Mouse (Mus musculus): ENCODE measurements at regions not wholly inside any gene's neighbourhood (a gene's known extent, or its start where the extent isn't known, plus 50 kb on each side); places are given as distances from the start of the nearest gene placed in this dataset.

GRCm38 (mm10) chr3:133599731-133600130 lies 54.8 kb upstream of the Tet2 start:
- DNase-seq (ENCODE audit: extremely low spot score in 1 of 2, low spot score in 2 of 2), result no peak
- intact Hi-C loops (cut with DNase I), result no loop called here

DNA sequence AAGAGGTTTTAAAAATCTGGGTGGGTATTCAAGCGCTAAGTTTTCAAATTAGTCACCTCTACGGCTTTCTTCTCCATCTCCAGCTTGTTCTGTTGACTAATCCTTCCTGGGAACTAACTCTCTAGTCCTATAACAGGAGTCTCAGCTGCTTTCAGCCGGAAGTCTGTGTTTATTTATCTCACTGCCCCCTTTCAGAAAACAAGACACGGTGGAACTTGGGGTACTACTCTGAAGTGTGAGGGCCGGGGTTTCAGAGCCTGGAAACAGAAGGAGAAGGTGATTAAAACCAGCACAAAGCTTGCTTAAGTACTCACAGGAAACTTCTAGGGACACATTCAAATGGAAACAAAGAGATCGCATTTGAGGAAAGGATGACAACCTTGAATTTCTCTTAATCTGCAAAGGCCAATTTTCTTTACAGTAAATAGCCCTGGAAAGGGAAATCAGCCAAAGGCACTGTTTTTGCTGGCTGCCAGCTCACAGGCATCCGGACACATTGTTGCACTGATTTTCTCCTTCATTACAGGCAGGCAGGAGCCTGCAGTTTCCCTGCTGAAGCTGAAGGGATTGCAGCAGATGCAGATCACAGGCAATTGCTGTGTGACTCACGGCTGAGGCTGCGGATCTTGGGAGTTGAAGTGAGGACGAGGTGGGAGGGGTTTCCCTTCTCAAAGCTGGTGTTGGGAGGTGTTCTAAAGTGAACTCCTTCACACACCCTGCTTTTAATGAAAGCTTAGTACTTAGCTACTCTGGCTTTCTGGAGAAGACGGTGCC lies 55.7 kb upstream of the Tet2 start:
- intact Hi-C loops (cut with DNase I), result no loop called here
- DNase-seq (ENCODE audit: extremely low spot score in 1 of 2, low spot score in 2 of 2), result peak; percentile 62 to 76

- no peak for DNase-seq (ENCODE audit: extremely low spot score in 1 of 2, low spot score in 2 of 2)
- intact Hi-C loops (cut with DNase I), result no loop called here
These were observed 60.5 kb upstream of the Tet2 start for GRCm38 (mm10) chr3:133605460-133605859.

DNA sequence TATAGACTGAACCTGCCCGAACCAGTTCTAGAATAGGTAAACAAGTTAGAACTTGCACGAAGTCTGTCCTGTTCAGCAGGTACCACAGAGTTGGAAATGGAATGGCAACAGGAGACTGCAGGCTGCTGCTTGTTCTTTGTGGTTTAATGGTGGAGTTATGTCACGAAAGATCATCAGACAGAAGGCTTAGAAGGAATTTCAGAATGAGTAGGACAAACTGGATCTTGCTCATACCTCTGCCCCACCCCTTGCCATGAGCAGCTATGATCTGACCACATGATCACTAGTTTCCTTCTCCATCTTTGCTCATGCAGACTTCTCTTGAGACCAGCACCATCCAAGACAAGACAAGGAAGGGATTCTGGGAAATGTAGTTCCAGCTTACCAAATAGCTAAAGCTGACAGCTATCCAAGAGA lies 63.9 kb upstream of the Tet2 start:
- intact Hi-C loops (cut with DNase I), result no loop called here
- DNase-seq (ENCODE audit: extremely low spot score in 1 of 2, low spot score in 2 of 2), result no peak

- DNase-seq (ENCODE audit: extremely low spot score in 1 of 2, low spot score in 2 of 2), result no peak
- intact Hi-C loops (cut with DNase I), result no loop called here
These were observed 69.1 kb upstream of the Tet2 start for GRCm38 (mm10) chr3:133613836-133614711.

DNA sequence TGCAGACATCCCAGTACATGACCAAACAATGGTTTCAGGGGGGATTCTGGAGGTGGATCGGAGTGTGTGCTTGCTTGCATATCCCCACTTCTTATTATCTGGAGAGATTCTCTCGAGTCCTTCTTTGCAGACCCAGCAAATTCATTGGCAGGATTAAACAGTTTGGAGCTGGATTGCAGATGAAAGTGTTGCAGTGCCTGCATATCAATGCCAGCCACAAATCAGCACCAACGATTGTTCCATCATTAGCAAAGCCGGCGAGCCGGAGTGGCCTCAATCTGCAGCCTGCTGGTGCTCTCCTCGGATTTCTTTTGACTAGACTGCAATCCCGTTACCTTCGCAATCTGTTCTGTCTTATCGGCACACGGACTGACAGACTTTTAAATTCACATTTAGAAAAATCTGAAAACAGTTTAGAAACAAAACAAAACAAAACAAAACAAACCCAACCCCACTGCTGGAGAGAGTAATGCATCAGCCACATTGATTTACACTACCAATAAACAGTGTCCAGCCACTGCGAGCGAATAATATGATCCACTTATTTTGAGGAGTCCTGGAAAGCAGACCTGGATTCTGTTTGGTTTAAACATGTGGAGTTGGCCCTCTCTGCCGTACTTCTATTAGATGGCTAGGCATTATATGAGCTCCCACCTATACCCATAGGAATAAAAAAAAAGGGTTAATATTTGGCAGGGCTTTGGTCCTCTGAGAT lies 69.9 kb upstream of the Tet2 start:
- DNase-seq (ENCODE audit: extremely low spot score in 1 of 2, low spot score in 2 of 2), result peak; percentile 9 to 28
- intact Hi-C loops (cut with DNase I), result no loop called here

- DNase-seq (ENCODE audit: extremely low spot score in 1 of 2, low spot score in 2 of 2), result no peak
- intact Hi-C loops (cut with DNase I), result no loop called here
These were observed 72.1 kb upstream of the Tet2 start for GRCm38 (mm10) chr3:133617036-133617435.

GRCm38 (mm10) chr3:133618491-133618890 lies 73.6 kb upstream of the Tet2 start:
- intact Hi-C loops (cut with DNase I), result no loop called here

DNA sequence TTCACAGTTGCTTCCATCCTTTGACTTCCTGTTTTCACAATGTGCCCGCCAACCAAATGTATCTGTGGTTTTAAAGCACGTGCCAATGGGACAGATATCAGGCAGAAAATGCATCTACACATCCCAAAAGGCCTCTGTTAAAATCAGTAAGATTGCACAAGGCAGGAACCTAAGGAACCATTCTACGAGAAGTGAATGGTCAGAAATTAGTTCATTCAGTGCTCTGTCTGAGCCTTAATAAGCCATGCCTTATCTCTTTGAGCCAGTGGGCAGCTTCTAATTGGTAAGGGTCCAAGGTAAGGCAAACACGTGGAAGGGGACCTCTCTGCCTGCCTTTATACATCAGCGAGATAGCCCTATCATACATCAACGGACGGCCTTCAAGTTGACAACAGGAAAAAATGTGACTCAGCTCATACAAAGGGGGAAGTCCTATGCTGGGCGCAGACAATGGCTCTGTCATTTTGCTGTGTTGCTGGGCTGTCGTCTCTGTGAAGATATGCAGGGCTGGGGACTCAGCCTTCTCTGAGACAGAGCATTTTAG lies 78.3 kb upstream of the Tet2 start:
- DNase-seq (ENCODE audit: extremely low spot score in 1 of 2, low spot score in 2 of 2), result no peak
- intact Hi-C loops (cut with DNase I), result no loop called here

More at GRCm38 (mm10) chr3:133618491-133618890, 73.6 kb upstream of the Tet2 start:
- DNase-seq (ENCODE audit: extremely low spot score in 1 of 2, low spot score in 2 of 2), result no peak

DNA sequence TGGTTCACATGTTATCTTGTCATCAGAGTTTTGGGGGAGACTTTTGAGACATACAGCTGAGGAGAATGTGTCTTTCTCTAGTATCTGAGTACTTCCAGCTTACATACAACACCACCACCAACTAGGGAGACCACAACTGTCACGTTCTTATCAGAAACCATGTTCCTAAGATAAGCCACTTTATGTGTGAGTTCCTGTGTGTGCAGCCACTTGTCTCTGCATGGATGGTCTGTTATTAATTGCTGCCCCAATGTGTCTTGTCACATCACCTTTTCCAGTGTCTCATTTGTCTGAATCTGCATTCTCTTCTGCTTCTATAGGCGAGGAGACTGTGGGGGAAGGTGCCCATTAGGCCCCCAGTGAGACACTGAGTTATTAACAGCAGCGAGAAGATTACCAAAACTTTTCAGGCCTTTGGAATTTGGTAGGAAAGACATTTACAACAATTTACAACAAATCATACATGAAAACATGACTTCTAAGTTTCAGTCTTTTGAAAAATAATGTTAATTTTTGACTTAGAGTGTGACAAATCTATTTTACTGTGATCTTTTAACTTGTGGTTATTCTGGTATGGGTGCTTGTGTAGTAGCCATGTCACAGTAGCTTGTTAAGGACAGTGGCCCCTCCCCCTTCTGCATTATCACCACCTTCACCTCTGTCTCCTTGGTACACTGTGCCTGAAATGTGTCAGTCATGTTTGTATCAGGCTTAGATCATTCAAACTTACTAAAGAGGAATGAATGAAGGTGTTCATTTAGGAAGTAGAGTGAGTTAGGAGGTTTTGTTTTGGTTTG lies 79.3 kb upstream of the Tet2 start:
- intact Hi-C loops (cut with DNase I), result no loop called here
- no peak for DNase-seq (ENCODE audit: extremely low spot score in 1 of 2, low spot score in 2 of 2)

GRCm38 (mm10) chr3:133625046-133625445 lies 80.1 kb upstream of the Tet2 start:
- intact Hi-C loops (cut with DNase I), result no loop called here
- DNase-seq (ENCODE audit: extremely low spot score in 1 of 2, low spot score in 2 of 2), result no peak

DNA sequence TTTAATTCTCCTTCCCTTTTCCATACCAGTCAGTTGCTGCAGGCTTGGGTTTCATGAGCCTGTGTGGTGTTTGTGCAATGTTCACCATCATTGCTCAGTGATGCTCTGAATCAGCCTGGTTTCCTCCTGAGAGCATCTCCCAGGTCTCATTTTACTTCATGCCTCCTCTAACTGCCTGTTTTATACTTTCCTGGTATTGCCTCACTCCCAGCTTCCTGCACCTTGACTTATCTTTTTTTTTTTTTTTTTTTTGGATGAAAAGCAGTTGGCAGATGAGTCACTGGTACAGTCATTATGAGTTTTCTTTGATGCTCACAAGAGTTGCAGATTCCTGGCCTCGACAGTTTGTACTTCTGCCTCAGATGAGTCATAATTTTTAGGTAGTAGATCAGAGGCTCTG lies 81.5 kb upstream of the Tet2 start:
- DNase-seq (ENCODE audit: extremely low spot score in 1 of 2, low spot score in 2 of 2), result no peak
- intact Hi-C loops (cut with DNase I), result no loop called here

DNA sequence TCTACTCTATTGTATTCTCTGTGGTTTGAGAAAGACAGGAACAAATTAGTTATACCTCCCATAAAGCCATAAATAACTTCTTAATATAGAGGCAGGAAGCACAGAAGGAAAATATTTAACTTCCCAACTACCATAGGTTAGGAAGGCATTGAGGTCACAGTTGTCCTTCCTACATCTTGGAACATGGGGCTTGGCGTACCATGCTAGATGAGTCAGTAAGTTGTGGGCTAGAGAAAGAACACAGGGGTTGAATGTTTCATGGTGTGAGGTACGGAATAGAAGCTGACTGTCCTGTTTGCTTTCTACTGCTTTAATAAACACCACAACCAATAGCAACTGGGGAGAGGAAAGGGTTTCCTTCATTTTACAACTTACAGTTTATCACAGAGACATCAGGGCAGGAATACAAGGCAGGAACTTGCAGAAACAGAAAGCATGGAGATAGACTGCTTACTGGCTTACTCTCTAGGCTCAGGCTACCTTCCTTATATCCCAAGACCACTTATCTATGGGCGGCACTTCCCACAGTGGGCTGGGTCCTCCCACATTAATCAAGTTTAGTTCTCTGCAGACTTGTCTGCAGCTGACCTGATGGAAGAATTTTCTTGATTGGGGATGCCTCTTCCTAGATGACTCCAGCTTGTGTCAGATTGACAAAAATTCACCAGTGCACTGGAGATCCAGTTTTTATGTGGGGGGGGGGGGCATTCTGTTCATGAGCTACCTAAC lies 82.3 kb upstream of the Tet2 start:
- no peak for DNase-seq (ENCODE audit: extremely low spot score in 1 of 2, low spot score in 2 of 2)
- intact Hi-C loops (cut with DNase I), result no loop called here

DNA sequence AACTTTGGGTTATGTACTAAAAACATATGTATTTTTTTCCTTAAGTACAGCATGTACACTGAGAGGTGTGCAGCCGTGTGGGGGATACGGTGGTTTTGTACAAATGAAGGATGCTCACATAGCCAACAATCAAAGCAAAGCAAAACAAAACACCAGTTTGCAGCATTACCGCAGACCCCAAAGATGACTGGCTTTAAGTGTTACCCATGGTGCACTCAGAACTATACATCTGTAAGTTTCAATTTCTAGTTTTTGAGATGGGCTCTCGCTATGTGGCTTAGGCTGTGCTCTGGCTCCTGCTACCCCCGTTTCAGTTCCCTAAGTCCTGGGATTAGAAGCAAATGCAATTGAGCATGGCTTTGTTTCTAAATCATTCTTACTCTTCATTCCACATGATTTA lies 89.4 kb upstream of the Tet2 start:
- intact Hi-C loops (cut with DNase I), result no loop called here
- no peak for DNase-seq (ENCODE audit: extremely low spot score in 1 of 2, low spot score in 2 of 2)

- DNase-seq (ENCODE audit: extremely low spot score in 1 of 2, low spot score in 2 of 2), result no peak
- intact Hi-C loops (cut with DNase I), result no loop called here
These were observed 100.7 kb upstream of the Tet2 start for GRCm38 (mm10) chr3:133645604-133646003.

GRCm38 (mm10) chr3:133646449-133647059 lies 101.6 kb upstream of the Tet2 start:
- no peak for DNase-seq (ENCODE audit: extremely low spot score in 1 of 2, low spot score in 2 of 2)
- intact Hi-C loops (cut with DNase I), result no loop called here

GRCm38 (mm10) chr3:133650025-133650424 lies 105.1 kb upstream of the Tet2 start:
- intact Hi-C loops (cut with DNase I), result no loop called here
- no peak for DNase-seq (ENCODE audit: extremely low spot score in 1 of 2, low spot score in 2 of 2)

DNA sequence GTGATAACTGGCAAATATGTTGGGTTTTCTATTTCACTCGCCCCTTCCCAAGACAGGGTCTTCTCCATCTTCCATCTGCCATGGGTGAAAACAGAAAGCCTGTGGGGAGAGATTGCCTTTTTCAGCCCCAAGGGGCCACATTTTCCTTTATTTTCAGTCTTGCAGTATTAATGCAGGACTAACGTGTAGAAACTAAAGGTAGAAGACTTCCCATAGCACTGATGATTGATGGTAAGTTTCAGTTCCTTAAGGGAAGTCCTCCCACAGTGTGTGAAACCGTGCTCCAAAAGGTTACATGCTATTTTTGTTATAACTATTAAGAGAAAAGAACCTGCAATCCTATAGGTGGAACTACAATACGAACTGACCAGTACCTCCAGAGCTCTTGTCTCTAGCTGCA lies 107.1 kb upstream of the Tet2 start:
- DNase-seq (ENCODE audit: extremely low spot score in 1 of 2, low spot score in 2 of 2), result no peak
- intact Hi-C loops (cut with DNase I), result no loop called here
